Mouse (Mus musculus) activated CD4-positive, CD25-positive, alpha-beta regulatory T cell, adult 4 months (primary cell): ENCODE measurements around the gene Actr3b. TPM values are rescaled to one million over a fixed set of nuclear protein-coding genes. Genes with fewer than 3 reads are reported as not detected.
"Not testable (repeated sequence)": the region's sequence is repeated elsewhere in the genome, so short reads cannot be mapped to it uniquely, and the experiment has no call there.

Source experiments
- ATAC-seq: one replicate; pipeline ENCODE4 v1.8.0; 2017
- polyA plus RNA-seq, 2 experiments: library from polyadenylated mRNA; unstranded; fragments of 100-300 nt; shearing (Covaris generic); gene quantifications; one replicate each; pipeline ENCODE4 v1.2.1; 2017

The Actr3b gene
- polyA plus RNA-seq, result under 1 TPM; 0.28 to 0.48 TPM

GRCm38 (mm10) chr5:25759460-25760409 is at the start of gene Actr3b:
Actr3b (plus strand) TSS chr5:25759997.
- ATAC-seq, result peak; percentile 97

GRCm38 (mm10) chr5:25713001-25713706 is 46.6 kb upstream of the Actr3b start:
- ATAC-seq, result not testable (repeated sequence)

GRCm38 (mm10) chr5:25719390-25719789 is 40.4 kb upstream of the Actr3b start:
- ATAC-seq, result no peak

GRCm38 (mm10) chr5:25723016-25723415 is 36.8 kb upstream of the Actr3b start:
- no peak for ATAC-seq

- ATAC-seq, result no peak
These were observed 35.6 kb upstream of the Actr3b start for GRCm38 (mm10) chr5:25724134-25724675.

- ATAC-seq, result no peak
These were observed 25.5 kb upstream of the Actr3b start for GRCm38 (mm10) chr5:25734318-25734717.

GRCm38 (mm10) chr5:25735861-25736260 is 23.9 kb upstream of the Actr3b start:
- ATAC-seq, result no peak

GRCm38 (mm10) chr5:25738448-25738847 is 21.3 kb upstream of the Actr3b start:
- no peak for ATAC-seq

- not testable (repeated sequence) for ATAC-seq
These were observed 20.9 kb upstream of the Actr3b start for GRCm38 (mm10) chr5:25738902-25739301.

GRCm38 (mm10) chr5:25747904-25748303 is 11.9 kb upstream of the Actr3b start:
- no peak for ATAC-seq

- no peak for ATAC-seq
These were observed 11.2 kb upstream of the Actr3b start for GRCm38 (mm10) chr5:25748613-25749012.

- no peak for ATAC-seq
These were observed 8.2 kb upstream of the Actr3b start for GRCm38 (mm10) chr5:25751552-25751951.

GRCm38 (mm10) chr5:25752862-25753261 is 6.9 kb upstream of the Actr3b start:
- ATAC-seq, result no peak

GRCm38 (mm10) chr5:25753556-25754235 is 6.1 kb upstream of the Actr3b start:
- ATAC-seq, result no peak

GRCm38 (mm10) chr5:25754236-25754766 is 5.5 kb upstream of the Actr3b start:
- no peak for ATAC-seq

- peak; percentile 25 for ATAC-seq
These were observed 624 bp downstream of the Actr3b start for GRCm38 (mm10) chr5:25760410-25760832.

GRCm38 (mm10) chr5:25760871-25761270 is 1.1 kb downstream of the Actr3b start:
- ATAC-seq, result no peak

- no peak for ATAC-seq
These were observed 2.1 kb downstream of the Actr3b start for GRCm38 (mm10) chr5:25761850-25762249.

- no peak for ATAC-seq
These were observed 9.2 kb downstream of the Actr3b start for GRCm38 (mm10) chr5:25769006-25769405.

GRCm38 (mm10) chr5:25769406-25769805 is 9.6 kb downstream of the Actr3b start:
- ATAC-seq, result no peak

GRCm38 (mm10) chr5:25772456-25772855 is 12.7 kb downstream of the Actr3b start:
- ATAC-seq, result no peak
